Mouse (Mus musculus) testis, adult 2 months (tissue): ENCODE measurements at regions not wholly inside any gene's neighbourhood (a gene's known extent, or its start where the extent isn't known, plus 50 kb on each side); places are given as distances from the start of the nearest gene placed in this dataset.

Source experiments
- CTCF ChIP-seq: fragments of 200-500 bp; IDR thresholded peaks from 2 replicates; pipeline ENCODE4 v1.5.1; 2012; ENCODE audit warnings: low read depth, mild to moderate bottlenecking, inconsistent platforms, low read length, moderate library complexity; ENCODE audit not compliant: control insufficient read depth, insufficient read depth, insufficient replicate concordance
- POLR2A ChIP-seq: fragments of 200-500 bp; IDR thresholded peaks from 2 replicates; pipeline ENCODE4 v1.6.1; 2012; ENCODE audit warnings: low read depth, mild to moderate bottlenecking, inconsistent platforms, low read length, moderate library complexity; ENCODE audit not compliant: control insufficient read depth

- no peak for TF ChIP-seq CTCF
- TF ChIP-seq POLR2A = no peak
Measured at GRCm38 (mm10) chr17:83918413-83919139, 70.8 kb upstream of the Haao start.
